Mouse (Mus musculus): ENCODE measurements around the gene Ap4m1.

- TF ChIP-seq POLR2A (IDR thresholded peaks at IDR 0.05; ENCODE audit: insufficient read length, low read depth) = no peak
- no peak for TF ChIP-seq MAX (IDR thresholded peaks at IDR 0.05; ENCODE audit: low read depth)
- TF ChIP-seq POLR2AphosphoS2 (IDR thresholded peaks at IDR 0.05; ENCODE audit: insufficient read length, low read depth) = no peak
- no peak for TF ChIP-seq USF1 (IDR thresholded peaks at IDR 0.05; ENCODE audit: low read depth)
- no peak for TF ChIP-seq E2F4 (IDR thresholded peaks at IDR 0.05; ENCODE audit: insufficient read depth)
- no peak for TF ChIP-seq TCF12 (IDR thresholded peaks at IDR 0.05; ENCODE audit: insufficient read depth, poor library complexity, severe bottlenecking)
- TF ChIP-seq SRF (IDR thresholded peaks at IDR 0.05; ENCODE audit: control insufficient read depth, insufficient read length, low read depth) = no peak
- no peak for TF ChIP-seq REST (IDR thresholded peaks at IDR 0.05; ENCODE audit: insufficient read depth, insufficient read length)
- TF ChIP-seq MYOD1 (IDR thresholded peaks at IDR 0.05; ENCODE audit: control insufficient read depth in 1 of 3, insufficient read length in 2 of 3, low read depth in 2 of 3) = no peak
- TF ChIP-seq CEBPB (IDR thresholded peaks at IDR 0.05; ENCODE audit: insufficient read depth, poor library complexity, severe bottlenecking) = no peak
- no peak for TF ChIP-seq TCF3 (IDR thresholded peaks at IDR 0.05; ENCODE audit: insufficient read length, low read depth)
Measured at GRCm38 (mm10) chr5:138222111-138222510, 50.3 kb downstream of the Ap4m1 start.

Measured in myocyte (in vitro differentiated cells).